Mouse (Mus musculus) midbrain, embryonic 14.5 days (tissue): ENCODE results near the gene Glrx. TPM values are rescaled to one million over a fixed set of nuclear protein-coding genes. Genes with fewer than 3 reads are reported as not detected.
"Not testable (repeated sequence)": the region's sequence is repeated elsewhere in the genome, so short reads cannot be mapped to it uniquely, and the experiment has no call there.

Source experiments
- ATAC-seq: fragments of 200-750 bp; cut with Nextera tagmentation; 2 replicates; pipeline ENCODE4 v1.8.0; 2017; ENCODE audit warnings: moderate number of reproducible peaks, moderate library complexity; ENCODE audit not compliant: low FRiP score, low TSS enrichment
- DNase-seq: peaks from one replicate; pipeline ENCODE4 v3.0.0-alpha.2; 2015
- H3K27ac ChIP-seq: fragments of 300-500 bp; sonication (generic); replicated peaks from 2 replicates; pipeline ENCODE4 v1.5.1; 2014; ENCODE audit warnings: mild to moderate bottlenecking, low read depth, low read length, moderate library complexity
- H3K27me3 ChIP-seq: fragments of 300-500 bp; sonication (generic); 2 replicates; pipeline ENCODE4 v1.6.1; 2014; ENCODE audit warnings: low read length, control low read depth, mixed read lengths; ENCODE audit not compliant: control insufficient read depth, insufficient read depth
- H3K36me3 ChIP-seq: fragments of 300-500 bp; sonication (generic); 2 replicates; pipeline ENCODE4 v1.6.1; 2014; ENCODE audit warnings: low read length, control low read depth; ENCODE audit not compliant: control insufficient read depth, insufficient read depth
- H3K4me1 ChIP-seq: fragments of 300-500 bp; sonication (generic); 2 replicates; pipeline ENCODE4 v1.6.1; 2014; ENCODE audit warnings: mild to moderate bottlenecking, antibody characterized with exemption, low read length, control low read depth; ENCODE audit not compliant: control insufficient read depth, insufficient read depth
- H3K4me2 ChIP-seq: fragments of 300-500 bp; sonication (generic); 2 replicates; pipeline ENCODE4 v1.6.1; 2014; ENCODE audit warnings: mild to moderate bottlenecking, low read length, moderate library complexity
- H3K4me3 ChIP-seq: fragments of 300-500 bp; sonication (generic); replicated peaks from 2 replicates; pipeline ENCODE4 v1.5.1; 2014; ENCODE audit warnings: low read depth, low read length
- H3K9ac ChIP-seq: fragments of 300-500 bp; sonication (generic); replicated peaks from 2 replicates; pipeline ENCODE4 v1.6.1; 2014; ENCODE audit warnings: mild to moderate bottlenecking, low read length, moderate library complexity
- H3K9me3 ChIP-seq: fragments of 300-500 bp; sonication (generic); 2 replicates; pipeline ENCODE4 v1.6.1; 2016; ENCODE audit warnings: low read length, control low read depth, mixed read lengths; ENCODE audit not compliant: control insufficient read depth
- WGBS: fragments of 180-500 bp; shearing (Covaris S2); extraction: QIAGEN DNeasy Blood & Tissue Kit; methylation state at CpG from one replicate; pipeline ENCODE4 v1.1.7; 2014; 5-methylcytosine and 5-hydroxymethylcytosine counted together
- polyA plus RNA-seq: library from polyadenylated mRNA; unstranded; fragments of >200 nt; fragmentation: Nextera tagmentation; extraction: Ambion mirVana; gene quantifications from 2 replicates; pipeline ENCODE4 v1.2.1, GENCODE M21; 2014

The Glrx gene
- polyA plus RNA-seq, 1 experiment from 2014 or later, result 40.7 TPM

GRCm38 (mm10) chr13:75809957-75810356 lies 29.7 kb upstream of the Glrx start:
- Histone ChIP-seq H3K9ac (no peak overlapping the region), H3K27me3 (no peaks in the 10 kb centered on the region), H3K36me3 (no peaks in the 10 kb centered on the region), H3K4me2 (no peak overlapping the region), H3K9me3 (no peaks in the 10 kb centered on the region), H3K4me3 (no peak overlapping the region), H3K4me1 (no peaks in the 10 kb centered on the region), H3K27ac (no peak overlapping the region)
- DNase-seq (no peak), ATAC-seq (no peak)
- WGBS, result 91% methylated on average over 1 of the region's 1 CpGs

- Histone ChIP-seq H3K27ac (no peak overlapping the region), H3K9ac (no peak overlapping the region), H3K4me1 (no peaks in the 10 kb centered on the region; the same call in 1 of the 2 replicates), H3K4me3 (no peak overlapping the region), H3K27me3 (no peaks in the 10 kb centered on the region), H3K9me3 (no peaks in the 10 kb centered on the region), H3K4me2 (no peak overlapping the region), H3K36me3 (no peaks in the 10 kb centered on the region)
- no peak for DNase-seq
- ATAC-seq, result no peak
- WGBS, result 94% methylated on average over 2 of the region's 2 CpGs
These were observed 22.5 kb upstream of the Glrx start for GRCm38 (mm10) chr13:75817183-75817582.

- no peaks in the 10 kb centered on the region; the same call in 1 of the 2 replicates for H3K4me1 ChIP-seq
- H3K9me3 ChIP-seq, result no peaks in the 10 kb centered on the region
- H3K4me3 ChIP-seq, result no peak overlapping the region
- WGBS, result 9% methylated on average over 3 of the region's 3 CpGs
- no peaks in the 10 kb centered on the region for H3K36me3 ChIP-seq
- no peak overlapping the region for H3K9ac ChIP-seq
- DNase-seq, result peak; percentile 41
- 0 out of 2 replicates have a peak overlapping the region, but pooled peaks have one; percentile 13 for H3K27ac ChIP-seq
- peak; percentile 43; the same call in 1 of the 2 replicates for ATAC-seq
- no peaks in the 10 kb centered on the region for H3K27me3 ChIP-seq
- H3K4me2 ChIP-seq, result no peak overlapping the region
These were observed 21.2 kb upstream of the Glrx start for GRCm38 (mm10) chr13:75818486-75818885.

GRCm38 (mm10) chr13:75818945-75819706 lies 20.5 kb upstream of the Glrx start:
- Histone ChIP-seq H3K9ac (no peak overlapping the region), H3K9me3 (no peaks in the 10 kb centered on the region), H3K27me3 (no peaks in the 10 kb centered on the region), H3K27ac (0 out of 2 replicates have a peak overlapping the region, but pooled peaks have one; percentile 20), H3K4me2 (no peak overlapping the region), H3K36me3 (no peaks in the 10 kb centered on the region), H3K4me1 (no peaks in the 10 kb centered on the region; the same call in 1 of the 2 replicates), H3K4me3 (no peak overlapping the region)
- WGBS, result 58% methylated on average over 3 of the region's 3 CpGs
- ATAC-seq, result peak; percentile 46; the same call in 1 of the 2 replicates
- peak; percentile 2 for DNase-seq

- Histone ChIP-seq H3K27me3 (no peaks in the 10 kb centered on the region), H3K4me3 (no peak overlapping the region), H3K4me1 (no peaks in the 10 kb centered on the region; the same call in 1 of the 2 replicates), H3K9ac (no peak overlapping the region), H3K9me3 (no peaks in the 10 kb centered on the region), H3K4me2 (no peak overlapping the region), H3K36me3 (no peaks in the 10 kb centered on the region), H3K27ac (no peak overlapping the region)
- DNase-seq (no peak), ATAC-seq (no peak)
These were observed 19.8 kb upstream of the Glrx start for GRCm38 (mm10) chr13:75819898-75820297.

GRCm38 (mm10) chr13:75822366-75822765 lies 17.3 kb upstream of the Glrx start:
- H3K27ac ChIP-seq, H3K4me1 ChIP-seq, ATAC-seq, H3K4me3 ChIP-seq, H3K36me3 ChIP-seq, H3K27me3 ChIP-seq, H3K4me2 ChIP-seq, H3K9me3 ChIP-seq, H3K9ac ChIP-seq, DNase-seq: not testable (repeated sequence)
- WGBS, result 95% methylated on average over 4 of the region's 4 CpGs

- DNase-seq (no peak), ATAC-seq (no peak)
- no peaks in the 10 kb centered on the region for H3K36me3 ChIP-seq
- H3K27ac ChIP-seq, result no peak overlapping the region
- no peak overlapping the region for H3K4me3 ChIP-seq
- H3K4me2 ChIP-seq, result no peak overlapping the region
- no peaks in the 10 kb centered on the region; the same call in 1 of the 2 replicates for H3K4me1 ChIP-seq
- no peak overlapping the region for H3K9ac ChIP-seq
- H3K27me3 ChIP-seq, result no peaks in the 10 kb centered on the region
- no peaks in the 10 kb centered on the region for H3K9me3 ChIP-seq
- WGBS, result 96% methylated on average over 9 of the region's 9 CpGs
These were observed 16.5 kb upstream of the Glrx start for GRCm38 (mm10) chr13:75823201-75823600.

- Histone ChIP-seq H3K36me3 (no peaks in the 10 kb centered on the region), H3K27me3 (no peaks in the 10 kb centered on the region), H3K9me3 (no peaks in the 10 kb centered on the region), H3K27ac (no peak overlapping the region), H3K4me3 (no peak overlapping the region), H3K4me1 (no peaks in the 10 kb centered on the region), H3K9ac (no peak overlapping the region), H3K4me2 (no peak overlapping the region)
- WGBS, result 86% methylated on average over 5 of the region's 5 CpGs
- no peak for DNase-seq
- ATAC-seq, result no peak
These were observed 14.9 kb upstream of the Glrx start for GRCm38 (mm10) chr13:75824611-75825319.
